Mouse (Mus musculus) MEL (cell line): ENCODE measurements around the gene Cnot6l. TPM values are rescaled to one million over a fixed set of nuclear protein-coding genes. Genes with fewer than 3 reads are reported as not detected.
A peak's percentile ranks its signal among the peaks of the same experiment; 100 is the strongest.

Source experiments
- DNase-seq: peaks from one replicate; pipeline ENCODE4 v3.0.0; 2011; ENCODE audit warnings: low read depth, low spot score
- H3K27ac ChIP-seq: 2 replicates; pipeline ENCODE4 v1.5.1; 2012; ENCODE audit warnings: low read depth, mild to moderate bottlenecking, control low read depth, low read length, moderate library complexity; ENCODE audit not compliant: control insufficient read depth
- H3K27me3 ChIP-seq, 2 experiments: fragments of 150-350 bp in 1 of 2; sonication (generic) in 1 of 2; 2 replicates each; pipeline ENCODE4 v1.6.1; 2012; ENCODE audit warnings: low read length in 2 of 2, mild to moderate bottlenecking in 2 of 2, improper control_type of control experiment in 1 of 2, moderate library complexity in 1 of 2; ENCODE audit not compliant: insufficient read depth in 2 of 2, control insufficient read depth in 1 of 2
- H3K36me3 ChIP-seq, 2 experiments: 2 replicates each; pipeline ENCODE4 v1.6.1; 2012 to 2014; ENCODE audit warnings: low read length in 2 of 2, improper control_type of control experiment in 1 of 2, inconsistent platforms in 1 of 2, mild to moderate bottlenecking in 1 of 2; ENCODE audit not compliant: insufficient read depth in 2 of 2, control insufficient read depth in 1 of 2
- H3K4me1 ChIP-seq, 2 experiments: fragments of 150-350 bp in 1 of 2; sonication (generic) in 1 of 2; 2 replicates each; pipeline ENCODE4 v1.6.1; 2012; ENCODE audit warnings: low read length in 2 of 2, improper control_type of control experiment in 1 of 2, mild to moderate bottlenecking in 1 of 2; ENCODE audit not compliant: insufficient read depth in 2 of 2, control insufficient read depth in 1 of 2
- H3K4me3 ChIP-seq, 2 experiments: fragments of 150-350 bp in 1 of 2; sonication (generic) in 1 of 2; 2 replicates each; pipeline ENCODE4 v1.5.1; 2012; ENCODE audit warnings: low read depth in 2 of 2, low read length in 2 of 2, mild to moderate bottlenecking in 2 of 2, moderate library complexity in 2 of 2, control low read depth in 1 of 2, improper control_type of control experiment in 1 of 2; ENCODE audit not compliant: control insufficient read depth in 1 of 2, insufficient read depth in 1 of 2
- H3K79me2 ChIP-seq: 2 replicates; pipeline ENCODE4 v1.6.1; 2012; ENCODE audit warnings: mild to moderate bottlenecking, low read length, moderate library complexity; ENCODE audit not compliant: control insufficient read depth, poor library complexity, insufficient read depth
- H3K9ac ChIP-seq: 2 replicates; pipeline ENCODE4 v1.6.1; 2012; ENCODE audit warnings: low read depth, mild to moderate bottlenecking, control low read depth, low read length, moderate library complexity; ENCODE audit not compliant: control insufficient read depth, poor library complexity, severe bottlenecking
- H3K9me3 ChIP-seq: fragments of 150-350 bp; sonication (generic); replicated peaks from 2 replicates; pipeline ENCODE4 v1.6.1; 2012; ENCODE audit warnings: mild to moderate bottlenecking, low read length, improper control_type of control experiment, moderate library complexity; ENCODE audit not compliant: insufficient read depth
- CHD1 ChIP-seq: IDR thresholded peaks from 2 replicates; pipeline ENCODE4 v1.6.1; 2012; ENCODE audit warnings: low read depth, mild to moderate bottlenecking, inconsistent platforms, low read length, improper control_type of control experiment
- CHD2 ChIP-seq: IDR thresholded peaks from 2 replicates; pipeline ENCODE4 v1.6.1; 2011; ENCODE audit warnings: low read length, improper control_type of control experiment
- E2F4 ChIP-seq: IDR thresholded peaks from 2 replicates; pipeline ENCODE4 v1.6.1; 2011; ENCODE audit warnings: low read depth, low read length, improper control_type of control experiment, borderline replicate concordance
- ELF1 ChIP-seq: IDR thresholded peaks from 2 replicates; pipeline ENCODE4 v1.6.1; 2014; ENCODE audit warnings: low read depth, mild to moderate bottlenecking, inconsistent platforms, low read length, improper control_type of control experiment, moderate library complexity
- GABPA ChIP-seq: IDR thresholded peaks from 2 replicates; pipeline ENCODE4 v1.6.1; 2012; ENCODE audit warnings: low read depth, mild to moderate bottlenecking, inconsistent platforms, low read length, improper control_type of control experiment, moderate library complexity
- JUND ChIP-seq: IDR thresholded peaks from 2 replicates; pipeline ENCODE4 v1.6.1; 2011; ENCODE audit warnings: low read depth, mild to moderate bottlenecking, improper control_type of control experiment, low read length
- KAT2A ChIP-seq: conservative IDR thresholded peaks from 2 replicates; pipeline ENCODE4 v1.6.1; 2012; ENCODE audit warnings: low read depth, low read length, improper control_type of control experiment, inconsistent platforms
- MAFK ChIP-seq: IDR thresholded peaks from 2 replicates; pipeline ENCODE4 v1.6.1; 2011; ENCODE audit warnings: low read depth, mild to moderate bottlenecking, low read length, improper control_type of control experiment, borderline replicate concordance
- MAZ ChIP-seq: IDR thresholded peaks from 2 replicates; pipeline ENCODE4 v1.6.1; 2012; ENCODE audit warnings: low read depth, mild to moderate bottlenecking, inconsistent platforms, low read length, improper control_type of control experiment
- MEF2A ChIP-seq: IDR thresholded peaks from 2 replicates; pipeline ENCODE4 v1.6.1; 2014; ENCODE audit warnings: low read depth, mild to moderate bottlenecking, inconsistent platforms, low read length, improper control_type of control experiment; ENCODE audit not compliant: poor library complexity, insufficient replicate concordance, severe bottlenecking; ENCODE audit errors: extremely low read depth
- MXI1 ChIP-seq: IDR thresholded peaks from 2 replicates; pipeline ENCODE4 v1.6.1; 2011; ENCODE audit warnings: mild to moderate bottlenecking, low read depth, low read length, improper control_type of control experiment
- MYB ChIP-seq: IDR thresholded peaks from 2 replicates; pipeline ENCODE4 v1.6.1; 2011; ENCODE audit warnings: mild to moderate bottlenecking, low read depth, low read length, improper control_type of control experiment
- MYC ChIP-seq: IDR thresholded peaks from 2 replicates; pipeline ENCODE4 v1.6.1; 2011; ENCODE audit warnings: low read depth, mild to moderate bottlenecking, low read length, improper control_type of control experiment, moderate library complexity
- NELFE ChIP-seq: IDR thresholded peaks from 2 replicates; pipeline ENCODE4 v1.6.1; 2011; ENCODE audit warnings: low read depth, low read length, improper control_type of control experiment
- NRF1 ChIP-seq: IDR thresholded peaks from 2 replicates; pipeline ENCODE4 v1.6.1; 2014; ENCODE audit warnings: low read depth, mild to moderate bottlenecking, inconsistent platforms, low read length, improper control_type of control experiment, moderate library complexity; ENCODE audit not compliant: poor library complexity, insufficient read depth, severe bottlenecking
- POLR2A ChIP-seq, 2 experiments: IDR thresholded peaks; 2 replicates each; pipeline ENCODE4 v1.6.1; 2011 to 2012; ENCODE audit warnings: low read length in 2 of 2, mild to moderate bottlenecking in 2 of 2, control low read depth in 1 of 2, improper control_type of control experiment in 1 of 2, low read depth in 1 of 2, moderate library complexity in 1 of 2; ENCODE audit not compliant: control insufficient read depth in 1 of 2, insufficient read depth in 1 of 2, poor library complexity in 1 of 2
- POLR2AphosphoS2 ChIP-seq: IDR thresholded peaks from 2 replicates; pipeline ENCODE4 v1.6.1; 2011; ENCODE audit warnings: low read length, improper control_type of control experiment
- POLR2AphosphoS5 ChIP-seq: IDR thresholded peaks from 2 replicates; pipeline ENCODE4 v1.6.1; 2012; ENCODE audit warnings: low read depth, borderline replicate concordance, mild to moderate bottlenecking, inconsistent platforms, low read length, moderate library complexity, mixed read lengths
- RAD21 ChIP-seq: IDR thresholded peaks from 2 replicates; pipeline ENCODE4 v1.6.1; 2011; ENCODE audit warnings: mild to moderate bottlenecking, low read depth, low read length, improper control_type of control experiment
- SIN3A ChIP-seq: IDR thresholded peaks from 2 replicates; pipeline ENCODE4 v1.6.1; 2012; ENCODE audit warnings: low read length, improper control_type of control experiment, inconsistent platforms
- TAL1 ChIP-seq: IDR thresholded peaks from 2 replicates; pipeline ENCODE4 v1.6.1; 2012; ENCODE audit warnings: mild to moderate bottlenecking, inconsistent platforms, low read length, moderate library complexity, mixed read lengths
- TBP ChIP-seq: IDR thresholded peaks from 2 replicates; pipeline ENCODE4 v1.8.0; 2011; ENCODE audit warnings: low read depth, low read length, improper control_type of control experiment
- TCF12 ChIP-seq: IDR thresholded peaks from 2 replicates; pipeline ENCODE4 v1.6.1; 2014; ENCODE audit warnings: low read depth, mild to moderate bottlenecking, inconsistent platforms, low read length, improper control_type of control experiment, moderate library complexity
- UBTF ChIP-seq: IDR thresholded peaks from 2 replicates; pipeline ENCODE4 v1.6.1; 2012; ENCODE audit warnings: low read depth, mild to moderate bottlenecking, inconsistent platforms, low read length, improper control_type of control experiment, moderate library complexity, borderline replicate concordance; ENCODE audit not compliant: insufficient read depth
- USF1 ChIP-seq: IDR thresholded peaks from 2 replicates; pipeline ENCODE4 v1.6.1; 2014; ENCODE audit warnings: low read depth, mild to moderate bottlenecking, inconsistent platforms, low read length, improper control_type of control experiment, moderate library complexity
- USF2 ChIP-seq, 2 experiments: IDR thresholded peaks; 2 replicates each; pipeline ENCODE4 v1.6.1; 2011 to 2012; ENCODE audit warnings: improper control_type of control experiment in 2 of 2, low read length in 2 of 2, borderline replicate concordance in 1 of 2, inconsistent platforms in 1 of 2, low read depth in 1 of 2, mild to moderate bottlenecking in 1 of 2; ENCODE audit not compliant: insufficient read depth in 1 of 2
- ZC3H11A ChIP-seq: IDR thresholded peaks from 2 replicates; pipeline ENCODE4 v1.6.1; 2012; ENCODE audit warnings: low read depth, mild to moderate bottlenecking, inconsistent platforms, low read length, improper control_type of control experiment
- ZKSCAN1 ChIP-seq: IDR thresholded peaks from 2 replicates; pipeline ENCODE4 v1.6.1; 2012; ENCODE audit warnings: low read depth, mild to moderate bottlenecking, inconsistent platforms, low read length, improper control_type of control experiment, moderate library complexity
- ZMIZ1 ChIP-seq: IDR thresholded peaks from 2 replicates; pipeline ENCODE4 v1.6.1; 2012; ENCODE audit warnings: low read depth, mild to moderate bottlenecking, inconsistent platforms, low read length, improper control_type of control experiment, moderate library complexity
- ZNF384 ChIP-seq: IDR thresholded peaks from 2 replicates; pipeline ENCODE4 v1.6.1; 2012; ENCODE audit warnings: low read depth, mild to moderate bottlenecking, inconsistent platforms, low read length, improper control_type of control experiment
- polyA plus RNA-seq, 2 experiments: library from polyadenylated mRNA; stranded (reverse) in 1 of 2; unstranded in 1 of 2; fragments of >175 nt in 1 of 2; fragments of >200 nt in 1 of 2; gene quantifications; 2 replicates each; pipeline versions ENCODE4 v1.2.1 to v1.2.4; 2012; ENCODE audit warnings: low replicate concordance in 2 of 2, low read depth in 1 of 2; ENCODE audit not compliant: insufficient read length in 2 of 2, insufficient read depth in 1 of 2, missing spikeins in 1 of 2
- total RNA-seq: library from RNA; depleted of rRNA; stranded (reverse); fragments of 300-350 nt; gene quantifications from 2 replicates; pipeline ENCODE4 v1.2.3, GENCODE M21; 2012

The Cnot6l gene
- total and polyA plus RNA-seq, 3 experiments: 10.2 to 21.2 TPM; not detected in 1

DNA sequence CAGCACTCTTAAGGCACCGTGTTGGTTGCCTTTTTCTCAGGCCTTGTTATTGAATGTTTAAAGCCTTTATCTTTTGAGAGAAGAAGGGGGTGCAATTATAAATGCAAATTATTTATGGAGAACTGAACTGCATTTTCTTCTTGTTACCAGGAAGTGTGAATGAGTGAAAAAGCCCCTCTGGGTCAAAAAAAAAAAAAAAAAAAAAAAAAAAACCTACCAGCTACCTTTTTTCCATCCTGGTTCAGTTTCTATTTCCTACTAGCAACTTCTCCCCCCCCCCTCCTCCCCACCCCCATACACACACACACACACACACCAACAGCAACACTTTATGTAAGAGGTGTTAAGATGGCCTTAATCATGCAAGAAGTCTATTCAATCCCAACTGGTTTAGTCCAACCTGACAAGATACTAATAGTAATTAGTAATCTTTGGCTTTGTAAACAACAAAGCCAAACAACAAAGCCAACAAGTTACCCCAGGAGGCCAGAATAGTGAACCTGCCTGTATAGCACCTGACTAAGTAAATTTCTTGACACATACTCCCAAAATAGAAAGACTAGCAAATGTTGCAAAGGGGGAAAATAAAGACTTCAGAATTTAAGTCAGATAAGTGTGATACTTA, 463 bp downstream of the Cnot6l start (continued):
- no peak for TF ChIP-seq POLR2A (IDR thresholded peaks at IDR 0.05; ENCODE audit: control insufficient read depth in 1 of 2, insufficient read depth in 1 of 2, low read depth in 1 of 2, low read length in 2 of 2, poor library complexity in 1 of 2)
- TF ChIP-seq TBP: no peak

DNA sequence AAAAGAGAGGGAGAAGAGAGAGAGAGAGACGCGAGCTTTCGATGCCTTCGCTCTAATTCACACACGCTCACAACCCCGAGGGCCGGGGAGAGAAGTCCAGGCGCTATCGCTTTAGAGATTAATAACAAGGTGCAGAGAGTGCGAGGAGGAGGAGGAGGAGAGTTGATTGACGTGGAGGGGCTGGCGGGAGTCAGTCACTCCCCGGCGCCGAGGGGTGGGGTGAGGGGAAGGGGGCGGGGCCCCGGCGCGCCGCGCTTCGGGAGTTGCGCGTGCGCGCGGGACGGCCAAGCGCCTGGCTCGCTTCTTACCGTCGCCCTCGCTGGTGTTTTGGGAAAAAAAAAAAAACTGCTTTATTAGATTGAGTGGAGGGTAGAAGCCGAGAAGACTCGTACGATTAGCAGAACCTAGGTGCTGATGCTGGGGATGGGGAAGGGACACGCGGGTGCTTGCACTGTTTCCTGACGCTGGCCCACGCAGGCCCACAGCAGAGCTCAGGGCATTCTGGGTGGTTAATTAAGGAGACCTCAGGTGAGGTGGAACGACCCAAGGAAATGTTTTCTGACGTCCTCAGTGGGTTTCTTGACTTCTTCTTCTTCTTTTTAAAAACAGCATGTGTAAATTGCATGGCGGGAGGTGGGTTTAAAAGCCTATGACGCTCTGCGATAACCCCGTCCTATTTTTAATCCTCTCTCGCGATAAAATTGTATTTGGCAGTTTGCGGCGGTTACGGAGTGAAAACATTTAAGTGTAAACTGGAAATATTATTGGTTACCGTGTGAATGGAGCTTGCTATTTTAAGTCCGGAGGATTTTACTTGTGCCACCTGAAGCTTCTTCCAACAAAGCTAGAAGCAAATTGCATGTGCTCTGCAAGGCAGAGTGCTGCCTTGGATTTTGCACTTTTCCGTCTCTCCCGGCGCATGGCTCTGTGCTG, 1.3 kb downstream of the Cnot6l start:
- no peaks in the 10 kb centered on the region for H3K27me3 ChIP-seq
- peaks cover 4 to 7% of the 10 kb centered on the region in 2 experiments; a peak in 3 of 4 replicates for H3K4me1 ChIP-seq
- H3K79me2 ChIP-seq: peaks cover 39% of the 10 kb centered on the region
- peak overlapping the region; percentile 77 to 84 for H3K4me3 ChIP-seq
- H3K36me3 ChIP-seq: peaks cover 0 to 24% of the 10 kb centered on the region in 2 experiments; a peak in 2 of 4 replicates
- peak overlapping the region; percentile 93 for H3K9ac ChIP-seq
- H3K9me3 ChIP-seq: no peaks in the 10 kb centered on the region
- peak; percentile 96 for DNase-seq
- peak overlapping the region; percentile 100 for H3K27ac ChIP-seq
- peak; percentile 51; the same call in 1 of the 2 replicates for TF ChIP-seq MAZ
- TF ChIP-seq MEF2A: peak; percentile 97
- no peak for TF ChIP-seq USF1
- TF ChIP-seq SIN3A: peak; percentile 93
- peak; percentile 97 for TF ChIP-seq CHD2
- TF ChIP-seq USF2 (IDR thresholded peaks at IDR 0.05; ENCODE audit: borderline replicate concordance in 1 of 2, insufficient read depth in 1 of 2, low read depth in 1 of 2, low read length in 2 of 2): no peak
- TF ChIP-seq TAL1: no peak
- TF ChIP-seq ZKSCAN1: 0 out of 2 replicates have a peak, but pooled peaks have one; percentile 8
- TF ChIP-seq ZC3H11A: no peak
- peak; percentile 92 for TF ChIP-seq ZMIZ1
- peak; percentile 79 to 89 for TF ChIP-seq POLR2A (IDR thresholded peaks at IDR 0.05; ENCODE audit: control insufficient read depth in 1 of 2, insufficient read depth in 1 of 2, low read depth in 1 of 2, low read length in 2 of 2, poor library complexity in 1 of 2)
- TF ChIP-seq NRF1: peak; percentile 82
- peak; percentile 38; the same call in 1 of the 2 replicates for TF ChIP-seq KAT2A
- peak; percentile 77; the same call in 1 of the 2 replicates for TF ChIP-seq POLR2AphosphoS5
- TF ChIP-seq JUND: no peak
- TF ChIP-seq UBTF: no peak
- TF ChIP-seq POLR2AphosphoS2: peak; percentile 73; the same call in 1 of the 2 replicates
- peak; percentile 92 for TF ChIP-seq MXI1
- TF ChIP-seq MYB: peak; percentile 99
- TF ChIP-seq ZNF384: peak; percentile 81
- peak; percentile 88 for TF ChIP-seq E2F4
- peak; percentile 94 for TF ChIP-seq TBP
- no peak for TF ChIP-seq GABPA
- TF ChIP-seq MYC: peak; percentile 96
- TF ChIP-seq MAFK: peak; percentile 54; the same call in 1 of the 2 replicates
- TF ChIP-seq RAD21: no peak
- TF ChIP-seq CHD1: peak; percentile 74
- peak; percentile 74; the same call in 1 of the 2 replicates for TF ChIP-seq NELFE
- TF ChIP-seq TCF12: peak; percentile 67
- no peak for TF ChIP-seq ELF1
